Mouse (Mus musculus) heart, postnatal 14 days (tissue): ENCODE measurements at regions not wholly inside any gene's neighbourhood (a gene's known extent, or its start where the extent isn't known, plus 50 kb on each side); places are given as distances from the start of the nearest gene placed in this dataset.

Source experiments
- DNase-seq, 2 experiments: peaks; one replicate each; pipeline ENCODE4 v3.0.0; 2021 to 2022
- intact Hi-C: fragments of 180-260 bp; cut with DNase I; formaldehyde crosslinking; loops from one replicate; pipeline ENCODE4 v1.15.1; 2025

- DNase-seq: peak; percentile 57 to 67
- intact Hi-C loops: loop anchor here (1.0 to 5.0 kb wide), 4 partner anchors 260 to 583 kb away; no protein-coding TSS in a partner anchor
Measured at GRCm38 (mm10) chr14:120660321-120660781, 182.1 kb downstream of the Rap2a start.

- no peak for DNase-seq
- intact Hi-C loops: loop anchor here (2.0 to 5.0 kb wide), 3 partner anchors 260 to 584 kb away; no protein-coding TSS in a partner anchor
Measured at GRCm38 (mm10) chr14:120661111-120661510, 182.9 kb downstream of the Rap2a start.

DNA sequence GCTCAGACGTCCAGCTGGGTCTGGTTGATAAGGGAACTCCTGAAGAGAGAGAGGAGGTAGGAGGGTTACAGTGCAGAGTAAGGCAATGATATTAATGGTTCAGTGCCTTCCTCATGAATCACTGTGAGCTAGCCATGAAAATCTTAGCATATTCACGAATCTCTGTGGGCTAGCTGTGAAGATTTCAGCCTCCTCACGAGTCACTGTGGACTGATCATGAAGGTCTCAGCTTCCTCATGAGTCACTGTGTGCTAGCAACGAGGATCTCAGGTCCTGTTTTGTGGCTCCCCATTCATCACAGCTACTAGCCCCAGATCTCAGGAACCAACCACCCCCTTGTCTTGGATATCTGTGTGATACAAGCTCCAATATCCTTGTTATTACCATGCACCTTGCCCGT, 191.4 kb downstream of the Rap2a start:
- intact Hi-C loops: no loop called here
- DNase-seq: no peak

DNA sequence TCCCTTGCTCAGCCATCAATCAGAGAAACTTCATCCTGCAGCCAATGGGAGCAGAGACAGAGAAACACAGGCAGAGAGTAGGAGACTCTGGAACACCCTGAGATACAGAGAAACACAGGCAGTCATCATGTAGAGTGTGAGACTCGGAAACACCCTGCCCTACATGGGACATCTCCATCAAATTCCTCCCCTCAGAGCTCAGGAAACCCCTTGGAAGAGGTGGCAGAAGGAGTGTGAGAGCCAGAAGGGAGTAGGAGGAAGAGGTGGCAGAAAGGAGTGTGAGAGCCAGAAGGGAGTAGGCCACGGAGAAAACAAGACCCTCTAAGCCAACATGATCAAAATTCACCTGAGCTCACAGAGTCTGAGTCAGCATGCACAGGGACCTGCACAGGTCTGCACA, 197.5 kb downstream of the Rap2a start:
- intact Hi-C loops: no loop called here
- DNase-seq: no peak

- no peak for DNase-seq
- intact Hi-C loops: no loop called here
Measured at GRCm38 (mm10) chr14:120678533-120678932, 200.3 kb downstream of the Rap2a start.

DNA sequence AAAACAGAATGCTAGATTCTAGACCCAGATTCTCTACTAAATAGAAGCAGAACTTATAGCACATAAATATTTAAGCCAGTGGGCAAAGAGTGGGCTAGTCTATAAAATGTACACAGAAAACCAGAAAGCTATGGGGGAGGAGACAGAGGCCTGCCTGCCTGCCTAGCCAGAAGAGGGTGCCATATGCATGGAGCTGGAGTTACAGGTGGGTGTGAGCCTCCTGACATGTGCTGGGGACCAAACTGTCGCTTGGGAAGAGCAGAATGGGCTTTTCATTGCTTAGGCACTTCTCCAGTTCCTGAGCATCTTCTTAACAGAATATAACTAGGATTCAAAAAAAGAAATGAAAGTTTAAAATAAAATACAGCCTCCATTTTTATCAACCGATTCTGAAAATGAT, 200.8 kb downstream of the Rap2a start:
- intact Hi-C loops: no loop called here

GRCm38 (mm10) chr14:120680272-120680671, 202.0 kb downstream of the Rap2a start:
- intact Hi-C loops: no loop called here
- no peak for DNase-seq

More for the DNA sequence above, 200.8 kb downstream of the Rap2a start:
- DNase-seq: no peak

GRCm38 (mm10) chr14:120685263-120685662, 207.0 kb downstream of the Rap2a start:
- no peak for DNase-seq
- intact Hi-C loops: no loop called here

- DNase-seq: no peak
- intact Hi-C loops: no loop called here
Measured at GRCm38 (mm10) chr14:120685877-120686276, 207.6 kb downstream of the Rap2a start.

DNA sequence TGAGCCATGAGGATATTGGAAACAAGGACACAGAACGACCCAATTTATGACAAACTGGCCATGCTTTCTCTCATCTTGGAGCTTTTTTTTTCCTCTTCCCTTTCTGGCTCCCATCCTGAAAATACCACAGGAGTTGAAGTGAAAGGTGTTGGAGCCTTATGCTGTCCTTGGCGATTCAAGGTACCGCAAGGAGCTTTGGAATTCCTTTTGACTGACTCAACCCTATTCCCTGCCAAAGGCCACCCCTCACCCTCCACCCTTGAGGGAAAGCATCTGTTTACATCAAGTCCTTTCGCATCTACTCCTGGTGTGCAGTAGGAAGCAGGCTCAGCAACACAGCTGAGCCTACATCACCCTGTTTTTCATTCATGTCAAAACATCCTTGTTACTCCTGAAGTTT, 208.5 kb downstream of the Rap2a start:
- no peak for DNase-seq
- intact Hi-C loops: no loop called here

- no peak for DNase-seq
- intact Hi-C loops: no loop called here
Measured at GRCm38 (mm10) chr14:120699378-120699777, 211.6 kb upstream of the Ipo5 start.

DNA sequence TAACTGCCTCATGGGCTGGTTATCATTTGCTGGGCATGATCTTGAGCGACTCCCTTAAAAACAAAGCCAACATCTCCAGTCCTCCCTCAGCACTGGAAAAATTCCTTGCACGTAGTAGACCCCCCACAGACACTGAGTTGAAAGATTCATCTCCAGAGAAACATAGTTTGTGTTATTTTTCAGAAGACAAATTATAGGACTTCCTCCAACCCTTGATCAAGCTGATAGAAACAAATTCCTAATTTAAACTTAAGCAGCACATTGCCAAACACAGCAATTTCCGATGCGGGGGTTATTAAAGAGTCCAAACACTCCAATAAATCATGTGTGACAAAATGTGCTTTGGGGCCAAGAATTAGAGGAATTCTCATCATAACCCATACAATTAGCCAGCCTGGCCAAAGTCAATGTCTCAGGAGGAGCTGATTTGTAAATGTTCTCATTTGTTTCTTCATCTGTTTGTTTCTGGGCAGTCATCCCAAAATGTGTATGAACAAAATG, 205.7 kb upstream of the Ipo5 start:
- no peak for DNase-seq
- intact Hi-C loops: no loop called here

DNA sequence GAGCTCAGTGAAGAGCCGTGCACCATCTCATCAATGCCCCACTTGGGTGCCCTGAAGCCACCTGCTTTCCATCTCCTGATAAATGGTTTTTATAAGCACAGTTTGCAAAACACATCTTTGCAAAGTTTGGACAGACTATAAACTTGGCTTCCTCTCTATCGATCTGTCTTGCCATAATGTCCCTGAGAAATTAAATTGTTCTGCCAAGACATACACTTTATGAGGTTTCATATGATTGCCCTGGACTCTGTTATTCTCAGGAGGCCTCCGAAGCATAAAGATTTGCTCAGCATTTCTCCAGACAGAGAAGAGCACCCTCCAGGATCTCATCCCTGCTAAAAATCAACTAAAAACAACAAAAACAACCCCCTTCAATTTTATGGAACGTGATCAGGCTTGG, 200.2 kb upstream of the Ipo5 start:
- no peak for DNase-seq
- intact Hi-C loops: no loop called here

DNA sequence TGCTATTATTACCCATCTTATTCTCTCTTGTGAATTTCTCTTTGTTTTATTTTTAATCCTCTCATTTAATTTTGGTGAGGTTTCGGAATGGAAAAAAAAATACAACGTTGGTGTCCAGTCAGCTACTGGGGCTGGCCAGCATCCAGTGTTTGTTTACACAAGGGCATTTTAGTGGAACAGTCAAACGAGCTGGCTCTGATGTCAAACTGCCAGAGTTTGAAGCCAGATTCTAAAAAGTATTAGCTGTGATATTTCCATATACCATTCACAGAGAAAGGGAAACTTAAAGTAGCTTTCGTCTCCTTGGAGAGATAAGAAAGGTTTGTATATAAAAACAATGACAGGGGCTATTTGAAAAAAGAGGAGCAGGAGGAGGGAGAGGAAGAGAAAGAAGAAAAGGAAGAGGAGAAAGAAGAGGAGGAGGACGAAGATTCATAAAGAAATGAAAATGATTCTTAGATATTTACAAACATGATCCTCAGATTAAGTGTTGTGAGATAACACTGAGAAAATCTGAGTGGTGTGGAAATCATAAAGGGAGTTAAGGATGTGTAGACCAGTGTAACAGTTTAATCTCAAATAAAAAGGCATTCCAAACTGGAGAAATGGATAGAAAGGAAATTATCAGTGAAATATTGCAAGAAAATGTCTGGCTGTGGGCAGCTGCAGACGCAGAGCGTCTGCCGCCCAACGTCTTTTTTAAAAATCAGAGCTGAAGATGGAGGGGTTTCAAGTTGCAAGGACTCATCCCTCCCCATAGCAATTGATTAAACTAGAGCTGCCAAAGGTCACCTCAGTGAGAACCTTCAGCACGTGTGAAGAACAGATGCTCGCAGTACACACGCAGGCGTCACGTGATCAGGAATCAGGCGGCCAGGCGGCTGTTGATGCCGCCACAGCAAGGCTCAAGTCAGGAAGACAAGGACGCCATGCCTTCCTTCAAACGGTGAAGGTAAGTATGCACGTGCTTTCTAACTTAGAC, 190.3 kb upstream of the Ipo5 start:
- DNase-seq: peak in 1 of 2 experiments; percentile 9
- intact Hi-C loops: no loop called here

- no peak for DNase-seq
- intact Hi-C loops: no loop called here
Measured at GRCm38 (mm10) chr14:120721593-120722461, 189.2 kb upstream of the Ipo5 start.

DNA sequence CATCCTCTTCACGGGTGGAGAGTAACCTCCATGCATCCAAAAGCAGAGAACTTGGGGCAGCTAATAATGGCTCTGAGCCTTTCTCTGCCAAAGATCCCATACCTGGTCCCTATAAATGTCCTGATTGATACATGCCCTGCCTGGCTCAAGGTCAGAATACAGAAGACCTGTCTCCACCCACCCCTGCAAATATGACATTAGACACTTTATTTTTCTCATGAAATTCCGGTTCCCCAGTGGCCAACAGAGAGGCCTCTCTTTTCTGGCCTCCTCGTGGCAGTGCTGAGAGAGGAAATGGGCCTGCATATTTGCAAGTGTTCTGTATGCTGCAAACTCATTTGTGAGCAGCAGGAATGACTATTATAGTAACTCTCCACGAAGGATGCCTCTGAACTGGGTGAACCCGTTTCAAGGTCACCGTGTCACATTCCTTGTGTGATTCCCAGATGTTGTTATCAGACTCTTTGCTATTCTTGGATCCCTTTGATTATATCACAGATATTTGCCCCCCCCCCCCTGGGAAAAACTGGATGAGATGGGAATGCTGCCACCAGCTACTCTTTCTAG, 188.4 kb upstream of the Ipo5 start:
- intact Hi-C loops: no loop called here
- no peak for DNase-seq

DNA sequence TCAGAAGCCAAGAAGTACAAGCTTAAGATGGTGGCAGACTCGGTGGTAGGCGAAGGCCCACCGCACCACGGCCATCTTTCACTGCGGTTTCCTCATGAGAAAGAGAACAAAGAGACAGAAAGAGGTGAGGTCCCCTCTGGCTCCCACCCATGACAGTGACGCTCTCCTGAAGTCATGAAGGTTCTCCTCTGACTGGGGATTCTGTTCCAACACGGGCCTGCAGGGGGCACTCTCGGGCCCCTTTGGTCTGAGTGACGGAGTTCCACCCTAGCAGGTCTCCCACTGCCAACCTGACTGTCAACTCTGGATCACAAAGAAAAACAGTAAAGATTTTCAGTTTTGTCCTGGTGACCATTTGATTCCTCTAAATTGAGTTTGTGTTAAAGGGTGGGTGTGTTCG, 182.9 kb upstream of the Ipo5 start:
- DNase-seq: no peak
- intact Hi-C loops: no loop called here

DNA sequence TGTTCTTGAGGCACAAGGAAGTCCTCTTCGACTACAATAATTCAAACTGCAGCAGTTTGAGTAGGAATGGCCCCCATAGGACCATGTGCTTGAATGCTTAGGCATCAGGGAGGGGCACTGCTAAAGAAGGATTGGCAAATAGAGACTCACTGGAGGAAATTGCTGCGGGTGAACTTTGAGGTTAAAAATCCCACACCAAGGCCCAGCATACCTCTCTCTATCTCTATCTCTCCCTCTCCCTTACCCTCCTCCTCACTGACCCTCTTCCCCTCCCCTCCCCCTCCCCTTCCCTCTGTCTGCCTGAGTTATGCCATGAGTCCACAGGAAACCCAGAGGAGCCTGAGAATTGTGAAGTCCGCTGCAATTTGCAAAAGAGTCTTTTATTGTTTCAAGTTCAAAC, 180.8 kb upstream of the Ipo5 start:
- intact Hi-C loops: no loop called here
- no peak for DNase-seq

DNA sequence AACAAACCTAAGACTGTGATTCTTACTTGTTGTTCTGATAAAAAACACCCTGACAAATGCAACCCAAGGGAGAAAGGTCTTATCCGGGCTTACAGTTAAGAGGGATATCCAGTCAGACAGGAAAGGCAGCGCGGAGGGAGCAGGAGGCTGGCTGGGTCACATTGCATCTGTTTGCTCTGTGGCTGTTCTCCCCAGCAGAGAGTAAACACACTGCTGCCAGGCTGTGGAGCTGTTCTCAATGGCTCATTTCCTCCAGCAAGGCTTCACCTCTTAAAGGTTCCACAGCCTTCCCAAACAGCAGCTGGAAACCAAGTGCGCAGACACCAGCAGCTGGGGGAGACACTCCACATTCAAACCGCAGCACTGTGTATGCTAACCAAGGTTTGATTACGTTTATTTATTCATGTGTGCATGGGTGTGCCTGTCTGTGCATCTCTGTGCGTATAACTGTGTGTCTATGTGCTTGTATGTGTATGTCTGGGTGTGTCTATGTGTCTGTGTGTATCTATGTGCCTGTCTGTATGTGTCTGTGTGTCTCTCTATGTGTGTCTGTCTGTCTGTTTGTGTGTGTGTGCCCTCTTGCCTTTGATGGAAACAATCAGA, 179.2 kb upstream of the Ipo5 start:
- intact Hi-C loops: no loop called here
- no peak for DNase-seq
